Mouse (Mus musculus) embryo, embryonic 10.5 days (tissue): ENCODE measurements around the gene Efna2.

Experiments
- DNase-seq: peaks from one replicate; pipeline ENCODE4 v3.0.0-alpha.2; 2015; ENCODE audit warnings: low spot score

Efna2 gene

DNA sequence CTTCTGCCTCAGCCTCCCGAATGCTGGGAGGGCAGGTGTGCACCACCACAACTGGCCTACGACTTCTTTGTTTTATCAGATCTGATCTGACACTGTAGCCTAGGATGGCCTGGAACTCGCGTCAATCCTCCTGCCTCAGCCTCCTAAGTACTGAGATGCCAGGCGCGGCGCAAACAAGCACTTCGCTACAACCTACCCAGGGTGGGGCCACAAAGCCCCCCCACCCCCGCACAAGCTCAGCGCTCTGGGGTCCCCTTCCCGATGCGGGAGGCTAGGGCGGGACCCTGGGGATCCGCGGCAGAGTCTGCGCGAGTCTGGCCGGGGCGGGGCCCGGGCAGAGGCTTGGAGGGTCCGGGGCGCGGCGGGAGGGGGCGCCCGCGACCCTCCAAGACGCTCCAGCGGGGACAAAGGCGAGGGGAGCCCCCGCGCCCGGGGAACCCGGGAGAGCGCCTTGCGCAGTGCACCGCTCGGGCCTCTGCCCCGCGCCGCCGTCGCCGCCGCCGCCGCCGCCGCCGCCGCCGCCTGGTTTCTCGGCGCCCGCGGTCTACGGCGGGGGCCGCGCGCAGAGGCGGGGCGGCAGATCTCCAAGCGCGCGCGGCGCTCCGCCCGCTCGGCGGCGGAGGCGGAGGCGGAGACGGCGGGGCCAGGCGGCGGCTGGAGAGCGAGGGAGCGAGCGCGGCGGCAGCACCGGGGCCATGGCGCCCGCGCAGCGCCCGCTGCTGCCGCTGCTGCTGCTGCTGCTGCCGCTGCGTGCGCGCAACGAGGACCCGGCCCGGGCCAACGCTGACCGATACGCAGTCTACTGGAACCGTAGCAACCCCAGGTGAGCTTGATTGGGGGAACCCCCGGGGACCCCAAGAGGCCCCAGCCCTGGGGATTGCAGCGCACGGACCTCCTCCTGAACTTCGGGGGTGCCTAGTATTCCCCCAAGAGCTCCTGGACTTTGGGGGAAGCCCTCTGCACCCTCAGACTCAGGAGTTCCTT lies at the start of gene Efna2:
TSS of gene Efna2 (plus strand) at position 415 of the 984 bp plus-strand sequence.
- peak; percentile 86 for DNase-seq

GRCm38 (mm10) chr10:80129846-80130245 lies 49.4 kb upstream of the Efna2 start:
- DNase-seq, result no peak

- DNase-seq, result no peak
Measured at GRCm38 (mm10) chr10:80130403-80131031, 48.8 kb upstream of the Efna2 start.

DNA sequence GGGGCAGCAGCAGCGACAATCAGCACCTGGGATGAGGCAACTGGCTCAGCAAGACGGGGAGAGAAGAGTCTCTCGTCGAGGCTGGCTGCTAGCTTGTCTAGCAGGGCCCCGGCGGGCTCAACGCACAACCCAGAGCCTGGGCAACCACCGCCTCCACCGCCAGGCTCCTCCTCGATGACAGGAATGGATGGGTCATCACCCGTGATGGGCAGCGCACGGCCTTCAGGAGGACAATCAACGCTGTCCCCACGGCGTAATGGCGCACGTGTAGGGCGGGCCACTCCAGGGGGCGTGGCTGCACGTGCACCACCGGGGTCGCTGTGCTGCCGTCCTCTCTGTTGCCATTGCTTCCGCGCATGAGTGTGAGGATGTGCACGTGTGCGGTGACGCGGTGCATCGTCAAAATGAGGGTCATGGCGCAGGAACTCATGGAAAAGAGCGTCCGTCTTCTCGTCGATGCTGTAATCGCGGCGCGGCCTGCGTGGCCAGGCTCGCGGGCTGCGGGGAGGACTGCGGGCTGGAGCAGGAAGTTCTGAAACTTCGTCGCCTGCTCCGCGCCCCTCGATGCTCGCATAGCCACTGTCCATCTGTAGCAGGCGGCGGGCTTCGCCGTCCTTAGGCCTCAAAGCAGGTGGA lies 47.8 kb upstream of the Efna2 start:
- DNase-seq, result peak; percentile 74

DNA sequence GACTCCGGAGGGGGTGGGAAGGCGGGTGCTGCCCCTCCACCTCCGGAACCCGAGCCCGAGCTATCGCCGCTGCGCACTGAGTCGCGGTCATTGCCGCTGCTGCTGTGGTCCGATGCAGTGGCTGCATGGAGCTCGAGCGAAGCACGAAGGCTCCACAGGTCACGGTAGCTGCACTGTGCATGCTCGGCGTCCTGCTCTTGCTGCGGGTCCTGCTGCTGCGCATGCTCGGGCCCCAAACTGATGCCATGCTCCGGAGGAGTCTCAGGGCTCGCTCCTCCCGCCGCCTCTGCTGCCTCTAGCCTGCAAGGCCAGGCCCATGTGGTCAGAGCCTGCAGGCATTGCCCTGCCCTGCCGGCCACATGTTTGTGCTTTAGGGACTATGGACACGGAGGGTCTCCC lies 47.3 kb upstream of the Efna2 start:
- peak; percentile 42 for DNase-seq

- DNase-seq, result no peak
Measured at GRCm38 (mm10) chr10:80133226-80133849, 45.9 kb upstream of the Efna2 start.

GRCm38 (mm10) chr10:80134421-80134820 lies 44.9 kb upstream of the Efna2 start:
- DNase-seq, result no peak

DNA sequence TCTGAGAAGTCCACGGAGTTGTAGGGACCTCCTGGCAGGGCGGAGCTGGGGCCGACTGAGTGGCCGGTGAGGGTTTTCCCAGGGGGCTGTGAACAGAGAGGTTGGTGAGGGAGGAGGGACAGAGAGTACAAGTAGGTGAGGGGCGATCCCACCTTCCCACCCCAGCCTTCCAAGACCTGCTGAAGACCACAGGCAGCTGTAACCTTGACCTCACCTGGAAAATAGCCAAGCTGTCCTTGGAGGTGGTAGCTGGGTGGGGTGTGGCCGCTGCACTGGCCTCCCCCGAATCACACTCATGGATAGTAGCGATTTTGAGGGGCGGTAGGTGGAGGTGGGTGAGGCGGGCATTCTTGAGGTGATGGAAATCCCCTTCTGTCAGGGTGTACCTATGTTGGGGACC lies 44.1 kb upstream of the Efna2 start:
- no peak for DNase-seq

DNA sequence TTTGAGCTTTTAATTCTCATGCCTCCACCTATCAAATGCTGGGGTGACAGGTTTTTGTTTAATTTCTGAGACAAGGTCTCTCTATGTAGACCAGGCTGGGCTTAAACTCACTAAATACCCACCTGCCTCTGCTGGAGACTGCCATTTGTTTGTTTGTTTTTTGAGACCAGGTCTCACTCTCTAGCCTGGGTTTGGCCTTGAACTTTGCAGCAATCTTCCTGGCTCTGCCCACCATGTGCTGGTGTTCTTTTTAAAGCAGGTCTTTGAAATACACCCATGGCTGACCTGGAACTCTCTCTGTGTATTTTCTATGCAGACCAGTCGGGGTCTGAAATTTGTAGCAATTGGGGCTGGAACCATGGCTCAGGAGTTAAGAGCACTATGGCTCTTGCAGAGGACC lies 43.6 kb upstream of the Efna2 start:
- no peak for DNase-seq

DNA sequence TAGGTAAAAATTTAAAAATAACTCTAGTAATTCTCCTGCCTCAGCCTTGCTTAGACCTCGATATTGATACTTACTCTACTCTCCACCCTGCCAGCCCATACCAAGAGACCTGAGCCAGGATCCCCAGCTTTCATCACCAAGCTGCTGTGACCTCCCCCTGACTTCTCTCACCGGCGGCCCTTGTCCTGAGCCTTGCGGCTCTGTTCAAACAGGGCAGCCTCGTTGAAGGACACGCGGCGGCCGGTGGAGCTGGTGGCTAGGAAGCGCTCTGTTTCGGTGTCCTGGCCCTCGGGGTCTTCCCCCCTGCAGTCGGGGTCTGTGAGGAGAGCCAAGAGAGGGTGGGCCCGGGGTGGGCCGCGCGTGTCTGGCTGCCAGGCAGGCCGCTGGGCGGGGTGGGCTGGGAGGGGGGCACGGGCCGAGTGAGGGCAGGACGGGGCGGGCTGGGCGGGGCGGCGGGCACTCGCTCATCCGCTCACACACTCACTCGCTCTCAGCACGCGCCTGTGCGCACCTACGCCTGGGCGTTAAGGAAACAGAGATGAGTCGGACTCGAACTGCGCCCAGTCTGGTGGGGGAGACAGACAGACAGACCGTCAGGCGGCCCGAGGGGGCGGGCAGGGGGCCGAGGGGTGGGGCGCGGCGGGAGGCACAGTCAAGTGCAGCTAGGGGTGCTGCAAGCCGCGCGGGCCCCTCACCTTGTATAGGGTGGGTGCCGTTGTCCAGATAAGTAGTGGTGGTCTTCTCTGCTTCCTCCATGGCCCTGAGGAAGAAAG lies 42.9 kb upstream of the Efna2 start:
- no peak for DNase-seq

- no peak for DNase-seq
Measured at GRCm38 (mm10) chr10:80136952-80137625, 42.2 kb upstream of the Efna2 start.

GRCm38 (mm10) chr10:80137626-80138552 lies 41.4 kb upstream of the Efna2 start:
- DNase-seq, result no peak

- DNase-seq, result peak; percentile 75
Measured at GRCm38 (mm10) chr10:80138553-80139438, 40.5 kb upstream of the Efna2 start, which contains the start of gene Atp5d. Gene Atp5d, plus strand, starts transcription at chr10:80138632.

- DNase-seq, result no peak
Measured at GRCm38 (mm10) chr10:80139439-80139775, 39.9 kb upstream of the Efna2 start.

DNA sequence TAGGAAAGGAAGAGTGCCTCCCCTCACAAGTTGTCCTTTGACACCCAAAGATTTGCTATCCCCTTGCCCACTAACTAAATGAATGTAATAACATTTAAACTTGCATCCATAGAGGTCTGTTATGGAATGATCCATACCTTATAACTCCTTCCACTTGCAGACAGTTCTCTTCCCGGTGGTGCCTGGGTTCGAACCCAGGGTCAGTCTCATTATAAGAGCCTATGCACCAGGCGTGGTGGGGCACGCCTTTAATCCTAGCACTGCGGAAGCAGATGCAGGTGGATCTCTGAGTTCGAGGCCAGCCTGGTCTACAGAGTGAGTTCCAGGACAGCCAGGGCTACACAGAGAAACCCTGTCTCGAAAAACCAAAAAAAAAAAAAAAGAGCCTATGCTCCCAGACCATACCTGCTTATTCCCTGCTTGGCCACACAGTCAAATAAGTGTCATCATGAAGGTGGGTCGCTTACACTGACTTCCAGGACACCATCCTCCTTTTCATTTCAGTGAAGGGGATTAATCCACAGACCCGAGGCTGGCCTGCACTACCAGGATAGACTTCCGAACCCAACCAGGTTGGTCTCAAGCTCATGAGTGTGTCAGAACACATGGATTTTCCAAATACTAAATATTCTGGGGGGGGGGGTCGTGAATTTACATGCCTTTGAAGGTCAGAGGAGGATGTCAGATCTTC lies 39.2 kb upstream of the Efna2 start:
- no peak for DNase-seq

- no peak for DNase-seq
Measured at GRCm38 (mm10) chr10:80140666-80141035, 38.6 kb upstream of the Efna2 start, which contains the start of gene Cbarp. Gene Cbarp, minus strand, starts transcription at chr10:80140835.

DNA sequence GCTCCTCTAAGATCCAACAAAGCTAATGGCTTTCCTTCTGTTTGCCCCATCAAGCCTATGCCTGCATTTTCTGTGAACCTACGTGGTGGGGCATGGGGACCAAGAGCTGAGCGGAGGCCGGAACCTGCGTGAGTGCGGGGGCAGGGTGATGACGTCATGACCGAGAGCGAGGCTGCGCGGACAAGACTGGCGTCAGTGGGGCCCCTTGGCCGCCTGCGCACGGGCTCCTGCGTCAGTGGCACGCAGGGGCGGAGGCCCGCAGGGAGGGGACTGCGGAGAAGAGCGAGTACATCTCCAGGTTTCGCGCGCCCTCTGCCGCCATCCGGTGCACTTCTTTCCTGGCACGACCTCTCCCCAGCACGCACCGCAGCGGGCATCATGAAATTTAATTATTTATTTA lies 38.0 kb upstream of the Efna2 start:
- DNase-seq, result peak; percentile 94
